Mouse (Mus musculus): ENCODE measurements around the gene Skap1.

Gene Skap1

GRCm38 (mm10) chr11:96784847-96785246 is 320.5 kb downstream of the Skap1 start:
- peak; percentile 76 for DNase-seq (ENCODE audit: low spot score)

GRCm38 (mm10) chr11:96786731-96787450 is 322.5 kb downstream of the Skap1 start:
- DNase-seq (ENCODE audit: low spot score), result no peak

GRCm38 (mm10) chr11:96788871-96789795 is 324.7 kb downstream of the Skap1 start, which contains the start of gene Cbx1:
Gene Cbx1, plus strand, starts transcription at chr11:96789127.
- DNase-seq (ENCODE audit: low spot score), result peak; percentile 93

- no peak for DNase-seq (ENCODE audit: low spot score)
Observed at GRCm38 (mm10) chr11:96789990-96790389, 325.6 kb downstream of the Skap1 start.

GRCm38 (mm10) chr11:96790681-96791080 is 326.3 kb downstream of the Skap1 start:
- DNase-seq (ENCODE audit: low spot score), result no peak

GRCm38 (mm10) chr11:96795491-96795890 is 331.1 kb downstream of the Skap1 start:
- no peak for DNase-seq (ENCODE audit: low spot score)

- no peak for DNase-seq (ENCODE audit: low spot score)
Observed at GRCm38 (mm10) chr11:96796081-96796480, 331.7 kb downstream of the Skap1 start.

GRCm38 (mm10) chr11:96796586-96796985 is 332.2 kb downstream of the Skap1 start:
- no peak for DNase-seq (ENCODE audit: low spot score)

GRCm38 (mm10) chr11:96799511-96799910 is 335.1 kb downstream of the Skap1 start:
- DNase-seq (ENCODE audit: low spot score), result no peak

GRCm38 (mm10) chr11:96805606-96806005 is 341.2 kb downstream of the Skap1 start:
- DNase-seq (ENCODE audit: low spot score), result no peak

- no peak for DNase-seq (ENCODE audit: low spot score)
Observed at GRCm38 (mm10) chr11:96808066-96808465, 343.7 kb downstream of the Skap1 start.

Measured in testis, postnatal 14 days (tissue).